Mouse (Mus musculus) monocyte, adult 2 months (primary cell): ENCODE results near the gene Olfr286.

Experiments
- DNase-seq, 2 experiments: peaks; one replicate each; pipeline ENCODE4 v3.0.0; 2022; ENCODE audit warnings: low spot score in 2 of 2, low read depth in 1 of 2

Olfr286 gene

GRCm38 (mm10) chr15:98234350-98234749, at the start of gene Olfr286:
TSS of gene Olfr286 (minus strand) at chr15:98234450.
- no peak for DNase-seq

DNA sequence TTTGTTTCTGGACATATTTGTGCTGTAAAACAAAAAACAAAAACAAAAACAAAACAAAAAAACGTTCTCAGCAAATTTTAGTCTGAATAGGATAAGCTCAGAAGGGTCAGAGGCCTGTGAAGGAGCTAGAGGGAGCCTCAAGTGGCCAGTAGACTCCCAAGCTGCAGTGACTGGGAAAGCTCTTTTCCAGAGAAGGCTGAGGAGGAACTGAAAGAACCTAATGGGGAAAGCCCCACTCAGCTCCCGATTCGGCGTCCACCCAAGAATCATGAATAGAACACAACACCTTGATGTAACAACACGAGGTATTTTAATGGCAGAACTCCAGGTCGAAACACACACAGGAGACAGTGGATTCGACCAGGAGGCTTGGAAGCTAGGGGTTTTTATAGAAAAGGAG, 23.5 kb upstream of the Olfr286 start:
- no peak for DNase-seq

- no peak for DNase-seq
Measured at GRCm38 (mm10) chr15:98257193-98257592, 22.9 kb upstream of the Olfr286 start, which contains the start of gene H1fnt. TSS of gene H1fnt (minus strand) at chr15:98257293.

DNA sequence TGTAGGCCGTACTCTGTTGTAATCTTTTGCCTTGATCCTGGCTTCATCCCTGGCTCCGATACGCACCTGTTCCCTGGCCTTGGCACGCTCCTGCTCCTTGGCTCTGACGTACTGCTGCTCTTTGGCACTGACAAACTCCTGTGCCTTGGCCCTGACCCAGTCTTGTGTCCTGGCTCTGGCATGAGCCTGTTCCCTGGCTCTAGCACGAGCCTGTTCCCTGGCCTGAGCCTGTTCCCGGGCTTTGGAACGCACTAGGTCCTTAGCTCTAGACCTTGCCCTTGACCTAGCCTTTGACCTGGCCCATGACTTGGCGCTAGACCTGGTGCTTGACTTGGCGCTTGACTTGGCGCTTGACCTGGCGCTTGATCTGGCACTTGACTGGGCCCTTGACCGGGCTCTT, 22.0 kb upstream of the Olfr286 start:
- no peak for DNase-seq

DNA sequence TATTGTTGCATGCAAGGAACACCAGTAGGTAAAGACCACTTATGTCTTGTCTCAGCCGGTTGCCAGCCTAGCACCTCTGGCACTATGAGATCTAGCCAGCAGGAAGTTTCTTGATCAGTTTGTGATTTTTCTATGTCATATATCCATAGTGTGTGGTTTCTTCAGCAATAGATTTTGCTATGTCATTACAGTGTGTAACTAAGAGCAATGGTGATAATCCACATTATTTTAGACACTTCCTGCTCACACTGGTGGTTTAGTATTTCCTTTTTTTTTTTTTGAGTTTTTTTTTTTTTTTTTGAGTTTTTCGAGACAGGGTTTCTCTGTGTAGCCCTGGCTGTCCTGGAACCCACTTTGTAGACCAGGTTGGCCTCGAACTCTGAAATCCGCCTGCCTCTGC, 1.2 kb upstream of the Olfr286 start:
- no peak for DNase-seq

- DNase-seq: no peak
Measured at GRCm38 (mm10) chr15:98226096-98226495, 8.2 kb downstream of the Olfr286 start.

DNA sequence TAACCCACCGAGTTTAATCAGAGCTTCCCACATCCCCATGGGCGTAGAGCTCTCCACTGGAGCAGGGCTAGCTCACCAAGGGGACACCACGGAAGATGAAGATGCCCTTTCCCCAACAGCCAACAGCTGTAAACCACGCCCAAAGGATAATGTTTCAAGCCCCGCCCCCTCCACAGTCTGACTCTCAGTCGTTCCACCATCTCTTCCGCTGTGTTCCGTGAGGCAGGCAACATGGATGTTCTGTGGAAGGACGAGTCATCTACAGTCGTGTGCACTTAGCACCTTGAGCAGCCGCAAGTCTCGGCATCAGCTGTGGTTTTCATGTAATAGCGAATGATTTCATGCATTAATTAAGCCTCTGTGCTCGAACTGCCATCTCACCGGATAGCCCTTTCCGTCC, 8.6 kb downstream of the Olfr286 start:
- DNase-seq: no peak

- DNase-seq: no peak
Measured at GRCm38 (mm10) chr15:98222377-98222776, 11.9 kb downstream of the Olfr286 start.

GRCm38 (mm10) chr15:98220877-98221276, 13.4 kb downstream of the Olfr286 start, which contains the start of the genes Gm44579 and Olfr287:
TSS of gene Gm44579 (minus strand) at chr15:98220977.
TSS of gene Olfr287 (minus strand) at chr15:98221056.
- DNase-seq: no peak

DNA sequence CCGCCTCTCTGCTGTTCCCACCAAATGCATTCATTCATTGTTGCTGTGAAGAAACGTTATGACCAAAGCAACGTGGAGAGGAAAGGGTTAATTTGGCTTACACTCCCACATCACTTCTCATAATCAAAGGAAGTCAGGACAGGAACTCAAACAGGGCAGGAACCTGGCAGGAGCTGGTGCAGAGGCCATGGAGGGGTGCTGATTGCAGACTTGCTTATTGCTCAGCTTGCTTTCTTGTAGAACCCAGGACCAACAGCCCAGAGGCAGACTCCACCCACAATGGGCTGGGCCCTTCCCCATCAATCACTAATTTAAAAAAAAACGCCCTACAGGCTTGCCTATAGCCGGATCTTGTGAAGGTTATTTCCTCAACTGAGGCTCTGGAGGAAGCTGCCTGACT, 20.1 kb downstream of the Olfr286 start:
- DNase-seq: no peak

GRCm38 (mm10) chr15:98213336-98213870, 20.8 kb downstream of the Olfr286 start:
- DNase-seq: no peak

DNA sequence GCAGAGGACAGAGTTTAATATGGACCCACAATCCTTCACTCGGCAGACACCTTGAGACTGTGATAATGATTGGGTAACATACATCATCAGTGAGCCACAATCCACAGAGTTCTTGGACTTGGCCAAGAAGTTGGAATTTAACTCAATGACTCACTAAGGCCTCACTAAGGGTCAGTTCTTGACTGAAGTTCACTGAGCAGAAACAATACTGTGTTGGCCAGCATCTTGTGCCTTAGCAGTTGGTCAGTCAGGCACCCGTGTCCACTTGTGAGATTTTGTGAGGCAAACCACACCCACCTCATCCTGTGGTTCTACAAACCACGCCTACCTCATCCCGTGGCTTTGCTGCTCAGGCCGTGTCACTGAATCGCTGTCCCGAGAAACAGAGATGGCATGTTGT, 24.6 kb downstream of the Olfr286 start:
- no peak for DNase-seq

- no peak for DNase-seq
Measured at GRCm38 (mm10) chr15:98195442-98195841, 38.8 kb downstream of the Olfr286 start, which contains the start of gene Olfr288. TSS of gene Olfr288 (minus strand) at chr15:98195542.

GRCm38 (mm10) chr15:98184456-98184855, 49.8 kb downstream of the Olfr286 start:
- DNase-seq: no peak

- no peak for DNase-seq
Measured at GRCm38 (mm10) chr15:98181856-98182570, 52.2 kb downstream of the Olfr286 start.

GRCm38 (mm10) chr15:98181132-98181711, 53.0 kb downstream of the Olfr286 start:
- peak; percentile 37 to 44 for DNase-seq

GRCm38 (mm10) chr15:98180567-98181131, 53.6 kb downstream of the Olfr286 start:
- DNase-seq: no peak

GRCm38 (mm10) chr15:98177320-98177719, 56.9 kb downstream of the Olfr286 start:
- DNase-seq: no peak
